Comparison of ENCODE assay signal across 8 mouse cellular contexts in the genomic region with DNA sequence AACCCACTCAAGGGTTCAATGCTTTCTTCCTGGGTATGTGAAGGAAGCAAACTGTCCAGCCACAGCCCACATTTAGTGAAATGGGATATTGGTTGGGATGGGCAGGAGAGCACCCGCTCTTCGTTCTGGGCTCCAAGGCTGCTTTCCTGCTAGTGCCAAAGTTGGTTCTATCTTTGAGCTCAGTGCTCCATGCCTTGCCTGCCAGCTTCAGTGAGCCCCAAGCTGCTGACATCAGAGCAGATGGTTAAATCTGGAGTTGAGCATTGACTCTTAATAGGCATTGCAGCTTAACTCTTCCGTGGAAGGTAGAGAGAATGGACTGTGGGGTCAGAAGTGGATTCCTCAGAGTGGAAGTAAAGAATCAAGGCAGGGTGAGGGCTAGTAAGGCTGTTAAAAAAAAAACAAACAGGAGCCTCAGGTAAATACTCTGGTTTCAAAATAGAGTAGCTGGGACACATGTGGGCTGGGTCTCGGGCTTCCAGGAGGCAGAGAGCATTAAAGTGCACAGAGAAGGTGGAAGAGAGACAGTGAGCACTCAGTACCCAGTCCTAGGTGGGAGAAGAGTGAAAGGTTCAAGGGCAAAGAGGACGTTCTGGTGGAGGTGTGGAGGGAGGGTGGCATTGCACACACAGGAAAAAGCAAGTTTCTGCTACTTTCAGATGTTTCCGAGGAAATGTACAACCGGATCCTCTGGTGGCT. TPM values are rescaled to one million over a fixed set of nuclear protein-coding genes. Genes with fewer than 3 reads are reported as not detected.
DNase-seq lines count a peak whose midpoint lies in the region; ATAC-seq and TF ChIP-seq lines count a peak whose summit lies in the region.

A gene (plus strand): TSS at position 649 of the 699 bp plus-strand sequence.

- no peaks in the 10 kb centered on the region for H3K9me3 ChIP-seq in embryonic facial prominence, embryonic 12.5 days
- H3K9me3 ChIP-seq in embryonic facial prominence, embryonic 10.5 days: no peaks in the 10 kb centered on the region
- H3K9me3 ChIP-seq in hindbrain, embryonic 16.5 days (ENCODE audit: control insufficient read depth, low read length): no peaks in the 10 kb centered on the region
- H3K9me3 ChIP-seq in midbrain, embryonic 10.5 days (replicated peaks): no peaks in the 10 kb centered on the region

- 80% methylated on average over 7 of the region's 7 CpGs for WGBS in embryonic facial prominence, embryonic 12.5 days
- 84% methylated on average over 7 of the region's 7 CpGs for WGBS in embryonic facial prominence, embryonic 10.5 days
- WGBS in thymus, adult 2 months: 74% methylated on average over 7 of the region's 7 CpGs
- 85% methylated on average over 7 of the region's 7 CpGs for whole genome bisulfite sequencing in hindbrain, embryonic 16.5 days
- 82% methylated on average over 7 of the region's 7 CpGs for WGBS in midbrain, embryonic 10.5 days

- H3K27ac ChIP-seq in embryonic facial prominence, embryonic 12.5 days: no peak within 1 kb of the TSS
- no peak within 1 kb of the TSS for H3K27ac ChIP-seq in embryonic facial prominence, embryonic 10.5 days (replicated peaks)
- no peak within 1 kb of the TSS for H3K27ac ChIP-seq in thymus, adult 2 months (ENCODE audit: control insufficient read depth, insufficient read depth, low read length)
- H3K27ac ChIP-seq in hindbrain, embryonic 16.5 days (ENCODE audit: low read depth, low read length): no peak within 1 kb of the TSS
- H3K27ac ChIP-seq in midbrain, embryonic 10.5 days (replicated peaks): no peak within 1 kb of the TSS

- ATAC-seq in embryonic facial prominence, embryonic 12.5 days (ENCODE audit: insufficient number of reproducible peaks, insufficient read depth, low FRiP score, low TSS enrichment): no peak
- no peak for ATAC-seq in hindbrain, embryonic 16.5 days

- no peak within 1 kb of the TSS for H3K9ac ChIP-seq in embryonic facial prominence, embryonic 12.5 days
- H3K9ac ChIP-seq in hindbrain, embryonic 16.5 days (ENCODE audit: low read depth, low read length): no peak within 1 kb of the TSS

- TF ChIP-seq CTCF in thymus, adult 2 months (IDR thresholded peaks at IDR 0.05; ENCODE audit: borderline replicate concordance, control insufficient read depth, extremely low read depth, insufficient read depth, low read length, poor library complexity): no peak

- DNase-seq in embryonic facial prominence, embryonic 10.5 days (ENCODE audit: low spot score): no peak
- no peak for DNase-seq in thymus, adult 2 months
- no peak for DNase-seq in thymus, postnatal 36 days
- DNase-seq in midbrain, embryonic 10.5 days (ENCODE audit: low spot score): no peak
- DNase-seq in thymus, adult 18-20 months: no peak
- DNase-seq in cerebellum, postnatal 25 days: no peak

- no peaks in the 10 kb centered on the region for H3K27me3 ChIP-seq in embryonic facial prominence, embryonic 12.5 days
- no peaks in the 10 kb centered on the region for H3K27me3 ChIP-seq in embryonic facial prominence, embryonic 10.5 days (replicated peaks; ENCODE audit: low read depth, poor library complexity, severe bottlenecking)
- H3K27me3 ChIP-seq in thymus, adult 2 months (ENCODE audit: control insufficient read depth, insufficient read depth, low read length): no peaks in the 10 kb centered on the region
- H3K27me3 ChIP-seq in hindbrain, embryonic 16.5 days (replicated peaks; ENCODE audit: control insufficient read depth, insufficient read depth, low read length): no peaks in the 10 kb centered on the region
- no peaks in the 10 kb centered on the region for H3K27me3 ChIP-seq in midbrain, embryonic 10.5 days (ENCODE audit: low read depth, poor library complexity, severe bottlenecking)

- no peaks in the 10 kb centered on the region for H3K36me3 ChIP-seq in embryonic facial prominence, embryonic 12.5 days
- H3K36me3 ChIP-seq in embryonic facial prominence, embryonic 10.5 days (replicated peaks): no peaks in the 10 kb centered on the region
- no peaks in the 10 kb centered on the region for H3K36me3 ChIP-seq in thymus, adult 2 months (ENCODE audit: control insufficient read depth, insufficient read depth, low read length)
- no peaks in the 10 kb centered on the region for H3K36me3 ChIP-seq in hindbrain, embryonic 16.5 days (ENCODE audit: control insufficient read depth, insufficient read depth, low read length)
- no peaks in the 10 kb centered on the region for H3K36me3 ChIP-seq in midbrain, embryonic 10.5 days

- no peaks in the 10 kb centered on the region for H3K4me1 ChIP-seq in embryonic facial prominence, embryonic 12.5 days
- peaks cover 25% of the 10 kb centered on the region for H3K4me1 ChIP-seq in embryonic facial prominence, embryonic 10.5 days
- H3K4me1 ChIP-seq in thymus, adult 2 months (replicated peaks; ENCODE audit: control insufficient read depth, insufficient read depth, low read length): no peaks in the 10 kb centered on the region
- H3K4me1 ChIP-seq in hindbrain, embryonic 16.5 days (ENCODE audit: control insufficient read depth, insufficient read depth, low read depth, low read length): no peaks in the 10 kb centered on the region
- H3K4me1 ChIP-seq in midbrain, embryonic 10.5 days: peaks cover 16% of the 10 kb centered on the region; the same call in 1 of the 2 replicates

- H3K4me2 ChIP-seq in embryonic facial prominence, embryonic 12.5 days (replicated peaks): no peak within 1 kb of the TSS
- H3K4me2 ChIP-seq in hindbrain, embryonic 16.5 days (ENCODE audit: low read length): no peak within 1 kb of the TSS

- H3K4me3 ChIP-seq in embryonic facial prominence, embryonic 12.5 days: no peak within 1 kb of the TSS
- H3K4me3 ChIP-seq in embryonic facial prominence, embryonic 10.5 days: no peak within 1 kb of the TSS
- no peak within 1 kb of the TSS for H3K4me3 ChIP-seq in thymus, adult 2 months (ENCODE audit: control insufficient read depth, insufficient read depth, low read length)
- no peak within 1 kb of the TSS for H3K4me3 ChIP-seq in hindbrain, embryonic 16.5 days (ENCODE audit: low read length)
- H3K4me3 ChIP-seq in midbrain, embryonic 10.5 days: no peak within 1 kb of the TSS

- no peak for TF ChIP-seq POLR2A in thymus, adult 2 months (IDR thresholded peaks at IDR 0.05; ENCODE audit: control insufficient read depth, extremely low read depth, insufficient read depth, low read length, poor library complexity)

RNA-seq across cellular contexts. Expression of the gene that starts here (rescaled TPM):
- polyA plus RNA-seq in embryonic facial prominence, embryonic 12.5 days (2016; fragmentation: Nextera tagmentation; extraction: Ambion mirVana): 13.3 TPM in 2 replicates
- 4.1 and 6.1 TPM in 2 replicates for polyA plus RNA-seq in embryonic facial prominence, embryonic 10.5 days (2016; fragmentation: Nextera tagmentation; extraction: Ambion mirVana)
- 12.6 and 13.2 TPM in 2 replicates for polyA plus RNA-seq in thymus, adult 2 months (2012; rRNA removed)
- polyA plus RNA-seq in hindbrain, embryonic 16.5 days (2015; fragmentation: Nextera tagmentation; extraction: Ambion mirVana): 43.4 and 47.7 TPM in 2 replicates
- polyA plus RNA-seq in midbrain, embryonic 10.5 days (2016; fragmentation: Nextera tagmentation; extraction: Ambion mirVana): 10.7 and 11.3 TPM in 2 replicates
